Mouse (Mus musculus): Measurements from ENCODE around the gene Tmed8. TPM values are rescaled to one million over a fixed set of nuclear protein-coding genes. Genes with fewer than 3 reads are reported as not detected.

The Tmed8 gene
- total RNA-seq (2021) (10 to 100 TPM; 25.7 to 28.6 TPM), polyA plus RNA-seq (2012; rRNA removed) (4.3 and 5.6 TPM in 2 replicates)
- long read RNA-seq, full-length matches to known transcripts, result 2 of 4 reads
- long read RNA-seq, partial matches to known transcripts, result 0 of 4 reads
- long read RNA-seq, other reads (novel, unspliced or antisense), result 2 of 4 reads

GRCm38 (mm10) chr12:87199973-87200586, at the start of gene Tmed8:
Tmed8 (minus strand) TSS chr12:87200454.
- DNase-seq, result peak; percentile 89

GRCm38 (mm10) chr12:87238632-87239031, 38.4 kb upstream of the Tmed8 start, which contains the start of gene Noxred1:
Noxred1 (minus strand) TSS chr12:87238732.
- DNase-seq, result no peak

GRCm38 (mm10) chr12:87236882-87237483, 36.7 kb upstream of the Tmed8 start:
- DNase-seq, result no peak

GRCm38 (mm10) chr12:87230379-87230895, 30.2 kb upstream of the Tmed8 start:
- no peak for DNase-seq

GRCm38 (mm10) chr12:87229633-87230032, 29.4 kb upstream of the Tmed8 start:
- DNase-seq, result no peak

GRCm38 (mm10) chr12:87226801-87227200, 26.5 kb upstream of the Tmed8 start:
- no peak for DNase-seq

GRCm38 (mm10) chr12:87224950-87225349, 24.7 kb upstream of the Tmed8 start:
- no peak for DNase-seq

- no peak for DNase-seq
Observed at GRCm38 (mm10) chr12:87219362-87219761, 19.1 kb upstream of the Tmed8 start.

GRCm38 (mm10) chr12:87217596-87217995, 17.3 kb upstream of the Tmed8 start:
- no peak for DNase-seq

GRCm38 (mm10) chr12:87216053-87216452, 15.8 kb upstream of the Tmed8 start:
- no peak for DNase-seq

- DNase-seq, result no peak
Observed at GRCm38 (mm10) chr12:87212844-87213606, 12.8 kb upstream of the Tmed8 start.

GRCm38 (mm10) chr12:87205789-87206188, 5.5 kb upstream of the Tmed8 start:
- DNase-seq, result peak; percentile 30

GRCm38 (mm10) chr12:87201694-87202093, 1.4 kb upstream of the Tmed8 start:
- no peak for DNase-seq

- DNase-seq, result peak; percentile 71
Observed at GRCm38 (mm10) chr12:87199206-87199972, 865 bp downstream of the Tmed8 start, which contains the start of gene Samd15. Samd15 (plus strand) TSS chr12:87199723.

GRCm38 (mm10) chr12:87198792-87199191, 1.5 kb downstream of the Tmed8 start:
- no peak for DNase-seq

GRCm38 (mm10) chr12:87196310-87196709, 3.9 kb downstream of the Tmed8 start:
- no peak for DNase-seq

GRCm38 (mm10) chr12:87195069-87195468, 5.2 kb downstream of the Tmed8 start:
- DNase-seq, result no peak

GRCm38 (mm10) chr12:87193008-87193407, 7.2 kb downstream of the Tmed8 start:
- DNase-seq, result no peak

GRCm38 (mm10) chr12:87177631-87178030, 22.6 kb downstream of the Tmed8 start:
- DNase-seq, result peak; percentile 85

GRCm38 (mm10) chr12:87175194-87175946, 24.9 kb downstream of the Tmed8 start:
- DNase-seq, result no peak

GRCm38 (mm10) chr12:87160815-87161214, 39.4 kb downstream of the Tmed8 start:
- DNase-seq, result no peak

All from adrenal gland, adult 2 months (tissue).